Mouse (Mus musculus): Measurements from ENCODE around the gene Gm37240.

GRCm38 (mm10) chr3:84965156-84965555, 922.2 kb downstream of the Gm37240 start:
- TF ChIP-seq CTCF (IDR thresholded peaks at IDR 0.05; ENCODE audit: borderline replicate concordance, extremely low read depth, insufficient read depth, insufficient read length) (no peak), POLR2A (IDR thresholded peaks at IDR 0.05; ENCODE audit: borderline replicate concordance, extremely low read depth, insufficient read depth, insufficient read length, poor library complexity, severe bottlenecking) (no peak)
